Mouse (Mus musculus): ENCODE results near the gene Pla1a. TPM values are rescaled to one million over a fixed set of nuclear protein-coding genes. Genes with fewer than 3 reads are reported as not detected.

Pla1a gene
- polyA plus RNA-seq, 1 experiment: 13.9 TPM

GRCm38 (mm10) chr16:38359857-38360256 is 73.1 kb downstream of the Pla1a start:
- H3K79me2 ChIP-seq (ENCODE audit: control insufficient read depth, insufficient read depth): no peaks in the 10 kb centered on the region
- no peak for TF ChIP-seq TCF3 (IDR thresholded peaks at IDR 0.05; ENCODE audit: insufficient read length, low read depth)
- TF ChIP-seq CEBPB (IDR thresholded peaks at IDR 0.05; ENCODE audit: insufficient read depth, poor library complexity, severe bottlenecking): no peak
- TF ChIP-seq MYOD1 (IDR thresholded peaks at IDR 0.05; ENCODE audit: control insufficient read depth in 1 of 3, insufficient read length in 2 of 3, low read depth in 2 of 3): no peak
- TF ChIP-seq POLR2AphosphoS2 (IDR thresholded peaks at IDR 0.05; ENCODE audit: insufficient read length, low read depth): no peak
- TF ChIP-seq TCF12 (IDR thresholded peaks at IDR 0.05; ENCODE audit: insufficient read depth, poor library complexity, severe bottlenecking): no peak
- TF ChIP-seq POLR2A (IDR thresholded peaks at IDR 0.05; ENCODE audit: insufficient read length, low read depth): no peak
- no peak for TF ChIP-seq MAX (IDR thresholded peaks at IDR 0.05; ENCODE audit: low read depth)
- no peak for TF ChIP-seq REST (IDR thresholded peaks at IDR 0.05; ENCODE audit: insufficient read depth, insufficient read length)
- no peak for TF ChIP-seq USF1 (IDR thresholded peaks at IDR 0.05; ENCODE audit: low read depth)
- TF ChIP-seq SRF (IDR thresholded peaks at IDR 0.05; ENCODE audit: control insufficient read depth, insufficient read length, low read depth): no peak
- no peak for TF ChIP-seq MYOG (IDR thresholded peaks at IDR 0.05; ENCODE audit: control insufficient read depth in 1 of 3, insufficient read depth in 1 of 3, insufficient read length in 2 of 3, low read depth in 2 of 3)
- H3K27me3 ChIP-seq (ENCODE audit: control insufficient read depth, insufficient read depth, insufficient read length): no peaks in the 10 kb centered on the region
- H3ac ChIP-seq (ENCODE audit: control insufficient read depth, insufficient read length): no peak overlapping the region
- H3K36me3 ChIP-seq (ENCODE audit: control insufficient read depth, insufficient read depth): peaks cover 3% of the 10 kb centered on the region
- no peak overlapping the region for H3K4me3 ChIP-seq
- peak overlapping the region; percentile 39 for H3K4me2 ChIP-seq (ENCODE audit: low read depth)

DNA sequence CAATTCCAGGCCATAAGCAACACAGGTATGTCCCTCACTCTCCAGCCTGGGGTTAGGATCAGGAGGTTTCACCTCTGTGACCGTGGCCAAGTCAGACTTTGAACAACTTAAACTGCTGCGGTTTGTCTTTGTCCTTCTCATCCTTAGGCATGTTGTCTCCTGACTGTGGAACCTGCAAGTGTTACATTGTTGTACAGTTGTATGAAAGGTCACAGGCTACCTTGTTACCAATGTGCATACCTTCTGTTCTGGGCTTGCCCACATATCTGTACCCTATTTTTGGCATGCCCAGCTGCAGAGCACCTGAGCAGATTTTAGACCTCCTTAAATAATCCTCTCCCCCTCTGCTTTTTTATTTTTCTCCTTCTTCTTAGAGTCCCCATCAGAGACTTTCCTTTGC is 73.7 kb downstream of the Pla1a start:
- TF ChIP-seq MAX (IDR thresholded peaks at IDR 0.05; ENCODE audit: low read depth) (no peak), MYOD1 (IDR thresholded peaks at IDR 0.05; ENCODE audit: control insufficient read depth in 1 of 3, insufficient read length in 2 of 3, low read depth in 2 of 3) (no peak), REST (IDR thresholded peaks at IDR 0.05; ENCODE audit: insufficient read depth, insufficient read length) (no peak), MYOG (IDR thresholded peaks at IDR 0.05; ENCODE audit: control insufficient read depth in 1 of 3, insufficient read depth in 1 of 3, insufficient read length in 2 of 3, low read depth in 2 of 3) (no peak), E2F4 (IDR thresholded peaks at IDR 0.05; ENCODE audit: insufficient read depth) (no peak), SRF (IDR thresholded peaks at IDR 0.05; ENCODE audit: control insufficient read depth, insufficient read length, low read depth) (no peak), TCF3 (IDR thresholded peaks at IDR 0.05; ENCODE audit: insufficient read length, low read depth) (no peak), POLR2A (IDR thresholded peaks at IDR 0.05; ENCODE audit: insufficient read length, low read depth) (no peak), USF1 (IDR thresholded peaks at IDR 0.05; ENCODE audit: low read depth) (no peak), CEBPB (IDR thresholded peaks at IDR 0.05; ENCODE audit: insufficient read depth, poor library complexity, severe bottlenecking) (no peak), POLR2AphosphoS2 (IDR thresholded peaks at IDR 0.05; ENCODE audit: insufficient read length, low read depth) (no peak), TCF12 (IDR thresholded peaks at IDR 0.05; ENCODE audit: insufficient read depth, poor library complexity, severe bottlenecking) (no peak)

DNA sequence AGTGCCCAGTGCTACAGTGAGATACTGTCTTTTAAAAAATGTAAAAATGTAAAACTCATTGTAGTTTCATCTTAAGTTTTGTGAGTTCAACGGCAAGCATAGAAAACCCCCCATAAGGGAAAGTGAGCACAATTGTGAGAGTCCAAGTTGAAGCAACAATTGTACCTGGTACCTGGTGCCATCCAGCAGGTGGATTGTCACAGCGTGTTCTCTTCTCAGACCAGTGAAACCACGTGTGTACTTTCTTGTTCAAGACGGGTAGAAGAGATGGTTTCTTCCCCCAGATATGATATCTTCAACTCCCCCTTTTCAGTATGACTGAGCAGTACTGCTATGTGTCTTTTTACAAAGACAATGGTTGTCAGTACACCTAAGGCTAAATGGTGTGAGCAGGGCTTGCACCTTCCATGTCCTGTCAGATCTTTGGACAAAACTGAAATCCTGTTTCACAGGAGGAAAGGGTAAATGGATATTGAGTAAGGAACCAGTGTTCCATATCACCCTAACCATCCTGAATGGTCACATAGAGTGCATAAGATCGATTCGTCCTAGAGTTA is 74.6 kb downstream of the Pla1a start:
- no peak overlapping the region for H3ac ChIP-seq (ENCODE audit: control insufficient read depth, insufficient read length)
- peaks cover 12% of the 10 kb centered on the region for H3K36me3 ChIP-seq (ENCODE audit: control insufficient read depth, insufficient read depth)
- H3K79me2 ChIP-seq (ENCODE audit: control insufficient read depth, insufficient read depth): no peaks in the 10 kb centered on the region
- no peak for TF ChIP-seq TCF3 (IDR thresholded peaks at IDR 0.05; ENCODE audit: insufficient read length, low read depth)
- no peak for TF ChIP-seq TCF12 (IDR thresholded peaks at IDR 0.05; ENCODE audit: insufficient read depth, poor library complexity, severe bottlenecking)
- no peak for TF ChIP-seq POLR2A (IDR thresholded peaks at IDR 0.05; ENCODE audit: insufficient read length, low read depth)
- TF ChIP-seq MYOD1 (IDR thresholded peaks at IDR 0.05; ENCODE audit: control insufficient read depth in 1 of 3, insufficient read length in 2 of 3, low read depth in 2 of 3): no peak
- TF ChIP-seq REST (IDR thresholded peaks at IDR 0.05; ENCODE audit: insufficient read depth, insufficient read length): no peak
- TF ChIP-seq SRF (IDR thresholded peaks at IDR 0.05; ENCODE audit: control insufficient read depth, insufficient read length, low read depth): no peak
- TF ChIP-seq POLR2AphosphoS2 (IDR thresholded peaks at IDR 0.05; ENCODE audit: insufficient read length, low read depth): no peak
- no peak for TF ChIP-seq MAX (IDR thresholded peaks at IDR 0.05; ENCODE audit: low read depth)
- no peak for TF ChIP-seq MYOG (IDR thresholded peaks at IDR 0.05; ENCODE audit: control insufficient read depth in 1 of 3, insufficient read depth in 1 of 3, insufficient read length in 2 of 3, low read depth in 2 of 3)
- no peak for TF ChIP-seq E2F4 (IDR thresholded peaks at IDR 0.05; ENCODE audit: insufficient read depth)
- no peak for TF ChIP-seq CEBPB (IDR thresholded peaks at IDR 0.05; ENCODE audit: insufficient read depth, poor library complexity, severe bottlenecking)
- TF ChIP-seq USF1 (IDR thresholded peaks at IDR 0.05; ENCODE audit: low read depth): no peak
- no peak overlapping the region for H3K4me3 ChIP-seq
- no peaks in the 10 kb centered on the region for H3K27me3 ChIP-seq (ENCODE audit: control insufficient read depth, insufficient read depth, insufficient read length)
- no peak overlapping the region for H3K4me2 ChIP-seq (ENCODE audit: low read depth)

More for the DNA sequence above, 73.7 kb downstream of the Pla1a start:
- no peak overlapping the region for H3K4me2 ChIP-seq (ENCODE audit: low read depth)
- no peak overlapping the region for H3ac ChIP-seq (ENCODE audit: control insufficient read depth, insufficient read length)
- no peaks in the 10 kb centered on the region for H3K27me3 ChIP-seq (ENCODE audit: control insufficient read depth, insufficient read depth, insufficient read length)
- no peak overlapping the region for H3K4me3 ChIP-seq
- H3K79me2 ChIP-seq (ENCODE audit: control insufficient read depth, insufficient read depth): no peaks in the 10 kb centered on the region
- H3K36me3 ChIP-seq (ENCODE audit: control insufficient read depth, insufficient read depth): peaks cover 9% of the 10 kb centered on the region

DNA sequence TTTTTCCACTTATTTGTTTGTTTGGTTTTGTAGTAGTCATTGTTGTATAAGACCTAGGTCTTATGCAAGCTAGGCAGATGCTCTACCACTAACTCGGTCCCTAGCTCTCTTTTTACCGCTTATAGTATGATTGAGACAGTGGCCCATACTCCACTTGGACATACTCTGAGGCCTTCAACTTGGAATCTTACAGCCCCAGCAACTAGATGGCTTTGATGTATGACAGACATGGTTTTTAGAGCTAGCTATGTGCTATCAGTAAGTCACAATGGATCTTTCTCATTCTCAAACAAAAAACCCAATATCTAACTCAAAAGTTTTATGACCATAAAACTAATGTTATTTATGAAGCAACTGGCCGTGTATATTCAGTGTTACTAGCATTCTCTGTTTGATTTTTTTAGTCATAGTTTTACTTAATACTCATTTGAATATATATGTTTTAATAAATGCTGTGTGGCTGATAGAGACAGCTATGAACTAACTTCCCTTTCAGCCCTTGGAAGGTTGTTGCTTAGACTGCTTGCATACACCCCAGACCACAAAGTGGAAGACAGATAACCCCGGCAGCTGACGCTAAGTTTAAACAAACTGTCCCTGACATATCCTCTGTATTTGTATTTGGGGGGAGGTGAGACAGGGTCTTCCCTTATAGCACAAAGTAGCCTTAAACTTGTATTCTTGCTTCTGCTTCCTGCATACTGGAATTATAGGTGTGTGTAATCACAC is 78.6 kb downstream of the Pla1a start:
- TF ChIP-seq USF1 (IDR thresholded peaks at IDR 0.05; ENCODE audit: low read depth): no peak
- TF ChIP-seq E2F4 (IDR thresholded peaks at IDR 0.05; ENCODE audit: insufficient read depth): no peak
- no peak for TF ChIP-seq MYOG (IDR thresholded peaks at IDR 0.05; ENCODE audit: control insufficient read depth in 1 of 3, insufficient read depth in 1 of 3, insufficient read length in 2 of 3, low read depth in 2 of 3)
- TF ChIP-seq POLR2A (IDR thresholded peaks at IDR 0.05; ENCODE audit: insufficient read length, low read depth): no peak
- H3K27me3 ChIP-seq (ENCODE audit: control insufficient read depth, insufficient read depth, insufficient read length): no peaks in the 10 kb centered on the region
- no peak overlapping the region for H3ac ChIP-seq (ENCODE audit: control insufficient read depth, insufficient read length)
- H3K4me2 ChIP-seq (ENCODE audit: low read depth): no peak overlapping the region
- H3K79me2 ChIP-seq (ENCODE audit: control insufficient read depth, insufficient read depth): no peaks in the 10 kb centered on the region
- no peak overlapping the region for H3K4me3 ChIP-seq
- peaks cover 28% of the 10 kb centered on the region for H3K36me3 ChIP-seq (ENCODE audit: control insufficient read depth, insufficient read depth)

All from myocyte (in vitro differentiated cells).